Mouse (Mus musculus): Measurements from ENCODE around the gene Mrps18b. TPM values are rescaled to one million over a fixed set of nuclear protein-coding genes. Genes with fewer than 3 reads are reported as not detected.

Gene Mrps18b
- polyA plus RNA-seq, 1 experiment from 2014 or later = 123 TPM

- ATAC-seq = peak; percentile 90
Observed at GRCm38 (mm10) chr17:35896781-35897643, 19.2 kb downstream of the Mrps18b start, which contains the start of gene 2310061I04Rik. TSS of gene 2310061I04Rik (minus strand) at chr17:35897431.

GRCm38 (mm10) chr17:35887725-35888124 is 28.5 kb downstream of the Mrps18b start:
- no peak for ATAC-seq
- no peak overlapping the region for H3K9ac ChIP-seq
- H3K4me3 ChIP-seq = no peak overlapping the region
- H3K4me2 ChIP-seq = no peak overlapping the region
- H3K27ac ChIP-seq = no peak overlapping the region
- no peaks in the 10 kb centered on the region for H3K27me3 ChIP-seq (replicated peaks)
- peaks cover 99% of the 10 kb centered on the region for H3K36me3 ChIP-seq
- no peaks in the 10 kb centered on the region for H3K9me3 ChIP-seq (replicated peaks)
- H3K4me1 ChIP-seq = no peaks in the 10 kb centered on the region
- WGBS (ENCODE audit: insufficient replicate concordance) = 89% methylated on average over 12 of the region's 17 CpGs

More at GRCm38 (mm10) chr17:35896781-35897643, 19.2 kb downstream of the Mrps18b start, which contains the start of gene 2310061I04Rik:
- Histone ChIP-seq H3K9me3 (replicated peaks) (no peaks in the 10 kb centered on the region), H3K4me2 (peak within 1 kb of the TSS; percentile 100), H3K27me3 (replicated peaks) (no peaks in the 10 kb centered on the region), H3K36me3 (peaks cover 47% of the 10 kb centered on the region), H3K27ac (peak within 1 kb of the TSS; percentile 89), H3K4me1 (peaks cover 48% of the 10 kb centered on the region), H3K9ac (peak within 1 kb of the TSS; percentile 97), H3K4me3 (peak within 1 kb of the TSS; percentile 99)
- under 1% methylated on average over 86 of the region's 86 CpGs for WGBS (ENCODE audit: insufficient replicate concordance)

GRCm38 (mm10) chr17:35883777-35884176 is 32.4 kb downstream of the Mrps18b start:
- Histone ChIP-seq H3K27me3 (replicated peaks) (no peaks in the 10 kb centered on the region), H3K27ac (no peak overlapping the region), H3K4me3 (no peak overlapping the region), H3K9ac (no peak overlapping the region), H3K4me2 (no peak overlapping the region), H3K9me3 (replicated peaks) (no peaks in the 10 kb centered on the region), H3K36me3 (peaks cover 78% of the 10 kb centered on the region), H3K4me1 (peaks cover 18% of the 10 kb centered on the region)
- 91% methylated on average over 14 of the region's 14 CpGs for WGBS (ENCODE audit: insufficient replicate concordance)
- no peak for ATAC-seq

GRCm38 (mm10) chr17:35882924-35883323 is 33.3 kb downstream of the Mrps18b start:
- no peaks in the 10 kb centered on the region for H3K27me3 ChIP-seq (replicated peaks)
- no peak overlapping the region for H3K4me3 ChIP-seq
- peaks cover 18% of the 10 kb centered on the region for H3K4me1 ChIP-seq
- no peak overlapping the region for H3K4me2 ChIP-seq
- H3K9me3 ChIP-seq (replicated peaks) = no peaks in the 10 kb centered on the region
- ATAC-seq = no peak
- peaks cover 70% of the 10 kb centered on the region for H3K36me3 ChIP-seq
- no peak overlapping the region for H3K9ac ChIP-seq
- no peak overlapping the region for H3K27ac ChIP-seq
- WGBS (ENCODE audit: insufficient replicate concordance) = 91% methylated on average over 17 of the region's 17 CpGs

GRCm38 (mm10) chr17:35879245-35880057 is 36.7 kb downstream of the Mrps18b start, which contains the start of gene Dhx16:
TSS of gene Dhx16 (plus strand) at chr17:35879819.
- peak within 1 kb of the TSS; percentile 79 for H3K27ac ChIP-seq
- peak; percentile 90 for ATAC-seq
- no peaks in the 10 kb centered on the region for H3K9me3 ChIP-seq (replicated peaks)
- WGBS (ENCODE audit: insufficient replicate concordance) = 6% methylated on average over 66 of the region's 66 CpGs
- peak within 1 kb of the TSS; percentile 97 for H3K4me3 ChIP-seq
- H3K4me2 ChIP-seq = peak within 1 kb of the TSS; percentile 88
- H3K36me3 ChIP-seq = peaks cover 44% of the 10 kb centered on the region
- peaks cover 22% of the 10 kb centered on the region for H3K4me1 ChIP-seq
- no peaks in the 10 kb centered on the region for H3K27me3 ChIP-seq (replicated peaks)
- H3K9ac ChIP-seq = peak within 1 kb of the TSS; percentile 91

- no peak overlapping the region for H3K27ac ChIP-seq
- peaks cover 6% of the 10 kb centered on the region; the same call in 1 of the 2 replicates for H3K9me3 ChIP-seq (replicated peaks)
- peaks cover 19% of the 10 kb centered on the region for H3K36me3 ChIP-seq
- no peak overlapping the region for H3K4me2 ChIP-seq
- peaks cover 47% of the 10 kb centered on the region for H3K4me1 ChIP-seq
- H3K27me3 ChIP-seq (replicated peaks) = no peaks in the 10 kb centered on the region; the same call in 1 of the 2 replicates
- 0 out of 2 replicates have a peak overlapping the region, but pooled peaks have one; percentile 15 for H3K9ac ChIP-seq
- H3K4me3 ChIP-seq = no peak overlapping the region
- WGBS (ENCODE audit: insufficient replicate concordance) = 75% methylated on average over 6 of the region's 6 CpGs
- no peak for ATAC-seq
Observed at GRCm38 (mm10) chr17:35874721-35875120, 41.5 kb downstream of the Mrps18b start.

GRCm38 (mm10) chr17:35873774-35874519 is 42.2 kb downstream of the Mrps18b start:
- Histone ChIP-seq H3K9me3 (replicated peaks) (peaks cover 6% of the 10 kb centered on the region; the same call in 1 of the 2 replicates), H3K9ac (no peak overlapping the region; the same call in 1 of the 2 replicates), H3K4me2 (peak overlapping the region; percentile 44), H3K27ac (peak overlapping the region; percentile 27; the same call in 1 of the 2 replicates), H3K4me1 (peaks cover 52% of the 10 kb centered on the region), H3K4me3 (no peak overlapping the region), H3K27me3 (replicated peaks) (peaks cover 8% of the 10 kb centered on the region), H3K36me3 (peaks cover 19% of the 10 kb centered on the region)
- 10% methylated on average over 21 of the region's 21 CpGs for WGBS (ENCODE audit: insufficient replicate concordance)
- peak; percentile 57 for ATAC-seq

GRCm38 (mm10) chr17:35870884-35871696 is 45.1 kb downstream of the Mrps18b start:
- peaks cover 36% of the 10 kb centered on the region for H3K27me3 ChIP-seq (replicated peaks)
- peaks cover 80% of the 10 kb centered on the region for H3K4me1 ChIP-seq
- H3K9me3 ChIP-seq (replicated peaks) = peaks cover 6% of the 10 kb centered on the region; the same call in 1 of the 2 replicates
- peak overlapping the region; percentile 91 for H3K4me2 ChIP-seq
- H3K27ac ChIP-seq = peak overlapping the region; percentile 78
- H3K4me3 ChIP-seq = peak overlapping the region; percentile 61
- 35% methylated on average over 8 of the region's 8 CpGs for WGBS (ENCODE audit: insufficient replicate concordance)
- H3K9ac ChIP-seq = no peak overlapping the region; the same call in 1 of the 2 replicates
- ATAC-seq = no peak
- H3K36me3 ChIP-seq = peaks cover 19% of the 10 kb centered on the region

- Histone ChIP-seq H3K4me1 (peaks cover 88% of the 10 kb centered on the region), H3K4me2 (peak overlapping the region; percentile 91), H3K9ac (no peak overlapping the region; the same call in 1 of the 2 replicates), H3K4me3 (peak overlapping the region; percentile 61), H3K9me3 (replicated peaks) (peaks cover 6% of the 10 kb centered on the region; the same call in 1 of the 2 replicates), H3K27ac (peak overlapping the region; percentile 78), H3K27me3 (replicated peaks) (peaks cover 44% of the 10 kb centered on the region), H3K36me3 (peaks cover 19% of the 10 kb centered on the region)
- 15% methylated on average over 9 of the region's 9 CpGs for WGBS (ENCODE audit: insufficient replicate concordance)
- ATAC-seq = peak; percentile 50
Observed at GRCm38 (mm10) chr17:35870151-35870883, 45.9 kb downstream of the Mrps18b start.
